Mouse (Mus musculus) gastrocnemius, adult 2 months (tissue): ENCODE results near the gene Ankrd36. TPM values are rescaled to one million over a fixed set of nuclear protein-coding genes. Genes with fewer than 3 reads are reported as not detected.
"Not testable (repeated sequence)": the region's sequence is repeated elsewhere in the genome, so short reads cannot be mapped to it uniquely, and the experiment has no call there.

Experiments
- DNase-seq: peaks from one replicate; pipeline ENCODE4 v3.0.0; 2022
- H3K27ac ChIP-seq: fragments of 200-600 bp; 2 replicates; pipeline ENCODE4 v1.8.1; 2022; ENCODE audit warnings: mild to moderate bottlenecking
- H3K4me3 ChIP-seq: fragments of 200-600 bp; 2 replicates; pipeline ENCODE4 v1.8.1; 2022; ENCODE audit warnings: mild to moderate bottlenecking, moderate library complexity
- CTCF ChIP-seq: fragments of 200-600 bp; IDR thresholded peaks from 2 replicates; pipeline ENCODE4 v1.8.1; 2022; ENCODE audit warnings: antibody characterized with exemption, mild to moderate bottlenecking, moderate library complexity
- intact Hi-C: fragments of 180-260 bp; cut with DNase I; formaldehyde crosslinking; loops from one replicate; pipeline ENCODE4 v1.15.1; 2025
- total RNA-seq, 2 experiments: library from RNA; stranded (reverse); gene quantifications; 2 replicates each; pipeline ENCODE4 v1.2.3; 2021

Ankrd36 gene
- total RNA-seq, 2 experiments from 2014 or later, result not detected

DNA sequence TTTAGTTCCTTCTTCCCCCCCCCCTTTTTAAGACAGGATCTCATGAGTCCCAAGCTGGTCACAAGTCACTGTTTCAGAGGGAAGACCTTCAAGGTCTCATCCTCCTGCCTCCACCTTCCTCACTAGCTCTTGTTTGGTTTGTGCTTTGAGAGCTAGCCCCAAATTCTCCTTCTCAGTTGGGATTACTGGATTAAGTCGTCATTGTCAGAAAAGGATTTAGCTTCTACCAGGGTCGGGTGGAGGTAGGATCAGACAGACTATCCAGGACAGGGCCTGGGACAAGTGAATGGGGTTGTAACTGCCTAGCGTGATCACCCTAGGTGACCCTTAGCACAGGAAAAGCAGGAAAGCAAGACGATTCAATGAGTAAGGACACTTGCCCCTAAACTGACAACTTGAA lies 29.2 kb upstream of the Ankrd36 start:
- intact Hi-C loops, result loop anchor here (5.0 kb wide), 1 partner anchor 53 kb away; no protein-coding TSS in a partner anchor
- no peak for TF ChIP-seq CTCF
- H3K27ac ChIP-seq, result peak overlapping the region; percentile 98
- DNase-seq, result no peak
- peak overlapping the region; percentile 97 for H3K4me3 ChIP-seq

DNA sequence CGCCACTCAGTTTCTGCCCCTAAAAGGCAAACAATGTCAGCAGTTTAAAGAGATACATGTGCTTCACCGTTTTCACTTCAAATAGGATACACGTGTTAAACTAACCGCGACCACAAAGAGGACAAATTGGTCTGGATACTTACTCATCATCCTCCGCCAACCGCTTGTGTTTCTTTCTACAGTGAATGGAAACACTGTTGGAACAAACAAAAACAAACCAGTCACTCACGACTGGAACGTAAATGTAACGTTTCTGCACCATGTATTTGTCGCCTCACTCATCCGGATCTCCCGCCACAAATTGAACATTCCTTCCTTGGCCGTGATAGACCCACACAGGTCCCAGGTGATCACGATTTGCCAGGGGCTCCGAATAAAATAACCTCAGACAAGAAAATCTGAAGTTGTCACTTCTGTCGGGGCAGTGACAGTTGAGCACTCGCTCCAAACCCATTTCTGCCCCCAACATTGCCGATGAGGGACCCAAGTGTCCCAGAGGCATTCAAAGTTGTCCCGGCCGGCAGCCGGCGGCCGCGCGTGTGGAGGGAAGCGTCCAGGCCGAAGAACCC lies 28.2 kb upstream of the Ankrd36 start:
- peak overlapping the region; percentile 97 for H3K4me3 ChIP-seq
- DNase-seq, result no peak
- TF ChIP-seq CTCF, result no peak
- peak overlapping the region; percentile 98 for H3K27ac ChIP-seq
- intact Hi-C loops, result loop anchor here (5.0 kb wide), 1 partner anchor 54 kb away; no protein-coding TSS in a partner anchor

GRCm38 (mm10) chr11:5541799-5542481 lies 27.5 kb upstream of the Ankrd36 start, which contains the start of gene Ccdc117:
Ccdc117 (minus strand) TSS chr11:5542187.
- peak within 1 kb of the TSS; percentile 97 for H3K4me3 ChIP-seq
- intact Hi-C loops, result loop anchor here (5.0 kb wide), 1 partner anchor 55 kb away; no protein-coding TSS in a partner anchor
- TF ChIP-seq CTCF, result peak; percentile 10; the same call in 1 of the 2 replicates
- DNase-seq, result peak; percentile 95
- H3K27ac ChIP-seq, result peak within 1 kb of the TSS; percentile 98

- no peak for TF ChIP-seq CTCF
- no peak for DNase-seq
- peak overlapping the region; percentile 98 for H3K27ac ChIP-seq
- intact Hi-C loops, result loop anchor here (5.0 kb wide), 1 partner anchor 55 kb away; no protein-coding TSS in a partner anchor
- H3K4me3 ChIP-seq, result peak overlapping the region; percentile 97
These were observed 26.9 kb upstream of the Ankrd36 start for GRCm38 (mm10) chr11:5542482-5543185.

GRCm38 (mm10) chr11:5543281-5543680 lies 26.2 kb upstream of the Ankrd36 start:
- no peak for TF ChIP-seq CTCF
- H3K4me3 ChIP-seq, result no peak overlapping the region
- no peak overlapping the region for H3K27ac ChIP-seq
- intact Hi-C loops, result loop anchor here (5.0 kb wide), 1 partner anchor 56 kb away; no protein-coding TSS in a partner anchor
- no peak for DNase-seq

GRCm38 (mm10) chr11:5544709-5545108 lies 24.8 kb upstream of the Ankrd36 start:
- H3K4me3 ChIP-seq, H3K27ac ChIP-seq, DNase-seq: not testable (repeated sequence)
- intact Hi-C loops, result loop anchor here (5.0 kb wide), 1 partner anchor 57 kb away; no protein-coding TSS in a partner anchor

DNA sequence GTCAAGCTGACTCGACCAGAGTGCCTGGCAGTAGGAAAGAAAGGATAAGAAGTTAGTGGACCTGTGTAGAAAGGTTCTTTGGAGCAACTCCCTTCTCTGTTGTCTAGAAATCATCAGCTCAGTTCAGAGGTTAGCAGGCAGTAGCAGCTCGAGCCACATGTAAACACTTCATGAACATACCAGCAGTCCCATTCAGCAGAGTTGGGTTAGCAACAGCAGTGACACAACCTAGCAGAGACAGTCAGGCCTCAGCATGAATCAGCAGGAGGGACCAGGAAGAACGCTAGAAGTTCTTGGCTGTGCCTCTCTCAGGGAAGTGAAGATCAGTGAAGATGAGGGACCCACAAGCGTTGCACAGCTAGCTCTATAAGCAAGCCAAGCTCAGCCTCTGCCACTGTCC lies 24.0 kb upstream of the Ankrd36 start:
- Histone ChIP-seq H3K4me3 (no peak overlapping the region), H3K27ac (no peak overlapping the region)
- intact Hi-C loops, result no loop called here
- no peak for TF ChIP-seq CTCF
- DNase-seq, result no peak

DNA sequence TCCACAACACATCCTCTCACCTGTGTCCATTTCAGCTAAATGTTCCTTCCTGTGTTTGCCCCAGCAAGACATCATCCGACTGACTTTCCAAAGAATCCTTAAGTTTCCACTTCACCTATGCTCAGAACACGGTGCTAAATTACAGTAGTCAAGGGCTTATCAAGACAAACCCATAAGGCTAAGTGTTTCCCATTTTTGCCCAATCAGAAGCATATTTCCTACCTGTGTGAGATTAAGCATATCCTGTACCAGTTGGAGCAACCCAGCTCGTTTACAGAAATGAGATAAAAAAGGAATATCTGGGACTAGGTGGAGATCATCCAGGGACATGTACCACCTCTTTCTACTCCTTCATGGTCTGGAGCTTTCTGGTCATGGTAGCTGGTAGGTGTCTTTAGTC lies 22.8 kb upstream of the Ankrd36 start:
- H3K4me3 ChIP-seq, result no peak overlapping the region
- H3K27ac ChIP-seq, result no peak overlapping the region
- DNase-seq, result no peak
- intact Hi-C loops, result no loop called here
- no peak for TF ChIP-seq CTCF

- DNase-seq, result no peak
- Histone ChIP-seq H3K4me3 (no peak overlapping the region), H3K27ac (no peak overlapping the region)
- no peak for TF ChIP-seq CTCF
- intact Hi-C loops, result no loop called here
These were observed 18.1 kb upstream of the Ankrd36 start for GRCm38 (mm10) chr11:5551430-5551829.

- TF ChIP-seq CTCF, result no peak
- DNase-seq, result no peak
- Histone ChIP-seq H3K4me3 (no peak overlapping the region), H3K27ac (no peak overlapping the region)
- intact Hi-C loops, result no loop called here
These were observed 17.6 kb upstream of the Ankrd36 start for GRCm38 (mm10) chr11:5551931-5552330.

DNA sequence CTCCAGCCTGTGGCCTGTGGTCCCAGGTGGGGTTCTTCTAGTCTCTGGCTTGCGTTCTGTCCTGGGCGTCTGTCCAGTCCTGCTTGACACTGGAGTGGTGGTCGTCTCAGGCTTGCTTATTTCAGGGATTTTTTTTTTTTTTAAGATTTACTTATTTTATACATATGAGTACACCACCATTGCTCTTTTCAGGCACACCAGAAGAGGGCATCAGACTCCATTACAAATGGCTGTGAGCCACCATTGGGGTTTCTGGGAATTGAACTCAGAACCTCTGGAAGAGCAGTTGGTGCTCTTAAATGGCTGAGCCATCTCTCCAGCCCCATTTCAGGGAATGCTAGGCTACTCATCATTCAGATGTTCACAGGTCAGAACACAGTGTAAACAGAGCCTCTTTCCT lies 9.2 kb upstream of the Ankrd36 start:
- intact Hi-C loops, result no loop called here
- peak; percentile 10; the same call in 1 of the 2 replicates for TF ChIP-seq CTCF

GRCm38 (mm10) chr11:5562625-5563268 lies 6.7 kb upstream of the Ankrd36 start:
- no peak for TF ChIP-seq CTCF
- Histone ChIP-seq H3K27ac (no peak overlapping the region), H3K4me3 (no peak overlapping the region)
- intact Hi-C loops, result no loop called here
- DNase-seq, result no peak

More for the DNA sequence above, 9.2 kb upstream of the Ankrd36 start:
- no peak for DNase-seq
- no peak overlapping the region for H3K4me3 ChIP-seq
- no peak overlapping the region for H3K27ac ChIP-seq

DNA sequence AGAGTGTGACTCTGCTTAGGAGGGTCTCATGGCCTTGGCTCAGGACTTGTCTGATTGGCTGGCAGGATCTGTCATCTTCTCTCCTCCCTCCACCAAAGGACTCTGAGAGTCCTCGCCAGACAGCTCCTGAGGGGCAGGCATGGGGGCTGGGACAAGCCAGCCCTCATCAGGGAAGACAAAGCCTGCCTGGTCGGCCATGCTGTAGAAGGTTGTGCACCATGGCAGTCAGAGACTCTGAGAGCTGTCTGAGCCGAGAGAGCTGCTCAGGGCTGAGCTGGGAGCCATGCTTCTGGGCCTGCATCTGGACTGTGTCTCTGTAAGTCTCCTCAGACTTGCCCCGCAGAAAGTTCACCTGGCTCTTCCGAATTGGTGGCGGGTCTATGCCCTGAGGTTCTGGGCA lies 5.6 kb upstream of the Ankrd36 start:
- Histone ChIP-seq H3K4me3 (no peak overlapping the region), H3K27ac (no peak overlapping the region)
- no peak for TF ChIP-seq CTCF
- DNase-seq, result no peak
- intact Hi-C loops, result no loop called here
